Mouse (Mus musculus) layer of hippocampus, postnatal 14 days (tissue): ENCODE results near the gene Hpcal1. TPM values are rescaled to one million over a fixed set of nuclear protein-coding genes. Genes with fewer than 3 reads are reported as not detected.

Source experiments
- DNase-seq, 2 experiments: peaks; one replicate each; pipeline ENCODE4 v3.0.0; 2021 to 2022; ENCODE audit warnings: low spot score in 2 of 2, mixed read lengths in 1 of 2
- long read RNA-seq, 2 experiments: library from polyadenylated mRNA; stranded (forward); transcript quantifications; one replicate each; pipeline ENCODE4 v2.0.0; 2021
- total RNA-seq, 2 experiments: library from RNA; stranded (reverse); gene quantifications; 2 replicates each; pipeline ENCODE4 v1.2.3; 2021

Hpcal1 gene
- total RNA-seq = 10 to 100 TPM; 41.1 to 45.4 TPM
- long read RNA-seq, experiment 1, transcript Hpcal1-201 (4 exons, 1,526 nt) = major isoform, 25 of 35 reads
- long read RNA-seq, experiment 1, partial matches to known transcripts = 2 of 35 reads
- long read RNA-seq, experiment 1, other reads (novel, unspliced or antisense) = 8 of 35 reads
- long read RNA-seq, experiment 2, transcript Hpcal1-201 (4 exons, 1,526 nt) = major isoform, 47 of 56 reads
- long read RNA-seq, experiment 2, partial matches to known transcripts = 1 of 56 reads
- long read RNA-seq, experiment 2, other reads (novel, unspliced or antisense) = 7 of 56 reads

DNA sequence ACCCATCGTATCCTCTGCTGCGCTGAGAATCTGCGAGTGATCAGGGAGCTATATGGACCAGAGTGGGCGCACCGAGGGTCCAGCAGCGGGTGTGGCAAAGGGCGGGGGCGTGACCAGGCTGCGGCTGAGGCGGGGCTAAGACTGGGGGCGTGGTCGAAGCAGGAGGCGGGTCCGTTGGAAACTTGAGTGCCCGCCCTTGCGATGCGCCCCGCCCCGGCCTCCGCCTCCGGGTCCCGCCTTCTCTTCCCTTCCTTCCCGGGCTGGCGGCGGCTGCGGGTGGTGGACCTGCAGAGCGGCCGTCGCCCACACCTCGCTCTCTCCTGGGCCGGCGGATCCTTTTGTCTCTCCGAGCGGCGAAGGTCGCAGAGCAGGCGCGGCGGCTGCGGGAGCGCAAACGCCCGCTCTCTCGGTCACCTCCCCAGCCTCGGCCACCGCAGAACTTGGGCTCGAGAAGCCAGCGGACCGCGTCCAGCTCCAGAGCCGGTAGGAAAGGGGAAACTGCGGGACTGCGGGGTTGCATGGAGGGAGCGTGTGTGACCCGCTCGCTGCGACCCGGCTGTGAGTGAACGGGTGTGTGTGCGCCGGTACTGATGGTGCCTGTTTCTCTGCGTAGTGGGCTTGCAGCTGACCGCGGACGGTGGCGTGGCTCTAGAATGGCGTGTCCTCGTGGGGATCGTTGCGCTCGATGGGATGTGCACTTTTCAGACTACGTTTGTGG is at the start of gene Hpcal1:
Gene Hpcal1, plus strand, starts transcription at position 293 of the 718 bp plus-strand sequence.
- DNase-seq = peak; percentile 82 to 86

DNA sequence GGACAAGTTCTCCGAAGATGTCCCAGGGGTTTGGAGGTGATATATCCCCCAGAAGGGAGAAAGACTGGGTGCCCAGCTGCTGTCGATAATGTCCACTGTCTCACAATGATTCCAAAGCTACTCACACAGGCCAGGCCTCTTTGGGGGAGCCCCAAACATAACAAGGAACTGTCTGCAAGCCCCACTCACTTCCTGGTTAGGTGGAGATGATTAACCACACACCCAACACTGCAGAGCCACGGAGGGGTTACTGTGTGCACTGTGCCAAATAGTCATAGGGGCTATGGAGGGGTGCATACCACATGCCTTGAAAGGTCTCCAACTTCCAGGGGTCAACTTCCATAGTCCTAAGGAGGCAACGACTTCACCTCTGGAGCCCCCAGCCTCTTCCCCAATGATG is 49.4 kb upstream of the Hpcal1 start:
- no peak for DNase-seq

GRCm38 (mm10) chr12:17644385-17645222 is 46.1 kb upstream of the Hpcal1 start:
- DNase-seq = no peak

GRCm38 (mm10) chr12:17646457-17646856 is 44.2 kb upstream of the Hpcal1 start:
- DNase-seq = no peak

DNA sequence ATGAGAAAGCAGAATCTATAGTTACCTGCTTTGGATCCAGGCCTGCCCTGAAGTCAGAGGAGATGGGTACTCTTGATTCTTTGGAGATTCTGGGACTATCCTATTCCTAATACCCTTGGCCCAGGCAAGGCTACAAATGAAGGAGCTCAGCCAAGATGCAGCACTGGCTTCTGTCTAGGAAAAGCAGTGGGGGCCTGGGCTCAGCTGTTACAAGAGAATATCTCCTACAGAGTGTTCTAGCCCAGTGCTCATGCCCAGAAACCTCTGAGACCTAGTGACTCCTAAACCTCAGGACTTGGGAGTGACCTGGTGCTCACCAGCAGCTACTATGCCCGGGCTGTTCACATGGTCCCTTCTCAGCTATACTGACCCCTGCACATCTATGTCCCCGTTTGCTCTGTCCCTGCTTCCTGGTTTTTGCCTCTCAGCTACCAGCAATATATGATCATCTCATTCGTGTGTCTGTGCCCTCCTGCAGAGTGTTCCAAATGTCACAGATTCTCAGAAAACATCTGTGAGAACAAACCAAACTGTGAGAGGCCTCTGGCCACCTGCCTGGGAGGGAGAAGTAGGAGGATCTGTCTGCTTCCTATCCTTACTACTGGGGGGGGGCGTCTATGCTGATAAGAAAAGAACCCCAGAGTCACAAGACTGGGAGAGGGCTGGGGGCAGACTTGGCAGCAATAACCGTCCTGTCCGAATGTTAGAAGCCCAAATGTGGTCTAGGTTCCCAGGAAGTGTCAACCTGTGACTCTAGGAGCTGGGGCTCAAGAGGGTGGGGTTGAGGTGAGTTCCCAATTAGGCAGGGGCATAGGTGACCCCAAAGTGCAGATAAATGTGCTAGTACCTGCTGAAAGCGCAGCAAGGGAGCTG is 39.2 kb upstream of the Hpcal1 start:
- no peak for DNase-seq

DNA sequence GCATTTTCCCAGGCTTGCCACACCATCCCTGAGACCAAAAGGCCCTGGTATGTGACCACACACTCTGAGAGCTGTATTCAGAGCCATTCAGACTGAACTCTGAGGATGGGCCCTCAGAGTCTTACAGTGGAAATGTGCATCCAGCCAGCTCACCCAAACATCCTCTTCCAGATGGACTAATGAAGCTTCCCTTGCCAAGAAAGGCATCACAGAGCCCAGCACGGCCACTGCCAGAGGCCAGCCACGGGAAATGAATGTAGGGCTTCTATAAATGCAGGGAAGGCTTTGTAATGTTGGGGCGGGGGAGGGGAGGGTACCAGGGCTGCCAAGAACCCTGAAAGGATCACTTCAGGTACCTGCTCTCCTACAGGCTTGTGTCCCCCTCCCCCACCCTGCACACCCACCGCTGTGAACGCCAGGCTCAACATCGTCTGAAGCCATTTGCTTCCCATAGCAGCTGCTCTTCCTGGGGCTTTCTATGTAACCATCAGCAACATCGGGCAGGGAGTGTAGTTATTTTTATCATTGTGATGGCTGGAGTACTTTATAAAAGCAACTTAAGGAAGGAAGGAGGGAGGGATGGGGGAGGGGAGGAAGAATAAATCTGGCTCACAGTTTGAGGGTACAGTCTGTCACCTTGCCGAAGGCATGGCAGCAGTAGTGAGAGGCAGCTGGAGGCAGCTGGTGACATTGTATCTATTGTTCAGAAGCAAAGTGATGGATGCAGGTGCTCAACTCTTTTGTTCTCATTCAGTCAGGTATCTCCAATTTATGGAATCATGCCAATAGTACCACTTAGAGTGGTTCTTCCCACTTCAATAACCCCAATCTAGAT is 38.2 kb upstream of the Hpcal1 start:
- DNase-seq = no peak

DNA sequence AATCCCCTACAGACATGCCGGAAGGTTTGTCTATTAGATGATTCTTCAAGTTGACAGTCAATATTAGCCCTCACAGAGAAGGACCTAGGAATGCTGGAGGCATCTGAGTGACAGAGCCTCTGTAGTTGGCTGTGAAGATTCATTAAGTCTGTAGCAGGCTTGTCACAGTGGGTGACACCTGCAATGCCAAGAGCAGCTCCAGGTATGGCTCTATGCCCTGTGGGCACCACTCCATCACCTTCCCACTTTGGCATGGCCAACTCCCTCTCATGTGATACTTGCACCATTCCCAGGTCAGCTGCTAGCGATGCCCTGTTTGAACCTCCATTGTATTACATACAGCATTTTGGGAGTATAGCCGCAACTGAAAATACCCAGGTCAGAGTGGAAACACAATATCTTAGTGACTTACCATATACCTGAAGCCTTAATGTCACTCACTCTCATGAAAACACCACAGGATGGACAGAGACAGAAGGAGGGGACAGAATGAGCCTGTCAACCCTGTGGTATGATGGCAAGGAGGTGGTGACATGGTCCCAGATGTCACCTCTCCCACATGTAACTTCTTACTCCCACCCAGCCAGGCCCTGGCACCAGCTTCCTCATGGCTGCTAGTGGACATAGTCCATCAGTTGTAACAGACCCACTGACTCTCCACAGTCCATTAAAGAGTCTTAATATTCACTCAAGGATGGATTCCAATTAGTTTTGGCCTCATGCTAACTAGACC is 37.4 kb upstream of the Hpcal1 start:
- no peak for DNase-seq

GRCm38 (mm10) chr12:17657561-17658195 is 33.0 kb upstream of the Hpcal1 start:
- no peak for DNase-seq

DNA sequence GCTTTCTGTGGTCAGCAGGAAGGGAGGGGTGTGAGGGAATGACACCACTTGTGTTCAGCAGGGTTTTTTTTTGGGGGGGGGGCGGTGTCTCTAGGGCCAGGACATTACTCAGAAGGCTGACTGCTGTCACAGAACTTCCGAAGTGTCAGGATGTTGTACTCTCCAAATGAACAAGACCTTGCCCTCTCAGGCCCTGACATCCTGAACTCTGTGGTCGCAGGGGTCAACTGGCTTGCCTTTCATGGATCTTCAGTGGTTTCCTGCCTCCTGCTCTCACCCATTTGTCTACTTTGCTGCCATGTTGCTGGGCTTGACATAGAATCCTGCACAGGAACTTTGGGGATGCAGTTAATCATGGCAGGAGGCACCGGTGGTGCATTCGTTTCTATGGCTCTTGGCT is 32.1 kb upstream of the Hpcal1 start:
- DNase-seq = no peak

DNA sequence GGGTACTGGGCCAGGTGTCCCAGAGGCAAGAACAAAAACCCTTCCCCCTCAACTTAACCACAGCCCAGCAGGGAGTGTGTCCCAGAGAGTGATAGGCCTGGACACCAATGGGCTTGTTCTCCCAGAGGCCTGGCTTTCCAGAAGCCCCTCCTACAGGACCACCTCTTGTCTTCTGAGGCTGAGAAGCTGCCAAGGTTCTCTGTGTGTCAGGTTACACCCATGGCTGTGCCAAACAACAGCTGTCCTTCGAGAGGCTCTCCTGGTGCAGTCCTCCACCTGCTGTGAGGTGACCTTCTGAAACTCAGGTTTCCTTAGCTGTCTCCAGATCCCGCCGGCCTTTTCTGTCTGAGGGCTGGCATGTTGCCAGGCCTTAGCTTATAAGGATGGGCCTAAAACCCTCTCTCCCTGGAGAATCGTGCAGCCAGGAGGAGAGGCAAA is 29.2 kb upstream of the Hpcal1 start:
- no peak for DNase-seq

DNA sequence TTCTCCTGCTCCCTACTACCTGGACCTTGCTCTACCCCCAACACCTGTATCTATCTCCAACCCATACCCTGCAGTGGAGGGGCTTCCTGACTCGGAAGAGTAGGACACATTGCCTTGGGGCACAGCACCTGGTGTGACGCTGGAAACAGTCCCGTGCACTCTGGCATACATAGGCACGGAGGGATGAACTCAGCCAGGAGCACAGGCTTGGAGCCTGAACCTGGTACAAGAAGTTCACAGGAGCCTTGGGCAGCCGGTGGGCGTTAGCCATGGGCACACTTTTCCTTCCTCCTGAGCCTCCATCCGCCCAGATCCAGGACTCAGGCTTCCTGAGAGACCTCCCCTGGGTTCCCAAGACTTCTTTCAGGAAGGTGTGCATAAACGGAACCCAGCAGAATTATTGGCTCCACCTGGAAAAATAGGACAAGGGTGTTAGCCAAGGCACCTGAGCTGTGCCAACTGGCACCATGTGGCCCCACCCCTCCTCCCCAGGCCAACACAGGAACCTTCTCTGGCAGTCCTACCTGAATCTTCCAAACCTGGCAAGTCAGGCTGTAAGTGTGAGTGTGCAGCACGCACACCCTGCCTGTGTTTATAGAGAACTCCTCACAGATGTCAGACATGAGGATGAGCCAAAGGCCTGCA is 26.5 kb upstream of the Hpcal1 start:
- no peak for DNase-seq

- DNase-seq = no peak
Observed at GRCm38 (mm10) chr12:17665906-17666326, 24.7 kb upstream of the Hpcal1 start.

GRCm38 (mm10) chr12:17666616-17667015 is 24.0 kb upstream of the Hpcal1 start:
- DNase-seq = no peak

DNA sequence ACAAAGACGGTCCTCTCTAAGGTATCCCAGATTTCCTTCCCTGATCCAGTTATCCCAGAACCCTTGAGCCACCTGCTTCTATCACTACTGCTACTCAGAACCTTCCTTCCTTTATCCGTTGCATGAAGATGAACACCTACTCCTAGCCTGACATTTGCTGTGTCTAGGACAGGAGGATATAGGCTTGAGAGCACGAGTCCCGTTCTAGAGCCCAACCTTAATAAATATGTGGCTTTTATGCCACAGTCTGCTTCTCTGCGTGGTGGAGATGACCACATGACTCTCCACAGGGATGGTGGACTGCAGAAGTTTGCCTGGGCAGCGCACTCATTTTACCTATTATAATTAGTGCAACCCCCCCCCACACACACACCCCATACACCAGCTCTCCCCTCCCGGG is 16.9 kb upstream of the Hpcal1 start:
- no peak for DNase-seq

GRCm38 (mm10) chr12:17674182-17674812 is 16.4 kb upstream of the Hpcal1 start:
- no peak for DNase-seq

DNA sequence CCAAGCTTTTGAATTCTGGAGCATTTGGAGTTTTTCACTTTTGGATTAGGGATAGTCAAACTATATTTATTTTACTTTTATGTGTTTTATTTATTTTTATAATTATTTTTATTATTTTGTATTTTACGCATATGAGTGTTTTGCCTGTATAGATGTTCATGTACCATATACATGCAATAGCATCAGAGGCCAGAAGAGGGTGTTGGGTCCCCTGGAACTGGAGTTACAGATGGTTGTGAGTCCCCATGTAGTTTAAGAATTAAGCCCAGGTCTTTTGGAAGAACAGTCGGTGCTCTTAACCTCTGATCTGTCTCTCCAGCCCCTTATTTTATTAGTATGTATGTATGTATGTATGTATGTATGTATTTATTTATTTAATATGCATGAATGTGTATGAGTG is 12.9 kb upstream of the Hpcal1 start:
- DNase-seq = no peak

- no peak for DNase-seq
Observed at GRCm38 (mm10) chr12:17679571-17679970, 11.1 kb upstream of the Hpcal1 start.

DNA sequence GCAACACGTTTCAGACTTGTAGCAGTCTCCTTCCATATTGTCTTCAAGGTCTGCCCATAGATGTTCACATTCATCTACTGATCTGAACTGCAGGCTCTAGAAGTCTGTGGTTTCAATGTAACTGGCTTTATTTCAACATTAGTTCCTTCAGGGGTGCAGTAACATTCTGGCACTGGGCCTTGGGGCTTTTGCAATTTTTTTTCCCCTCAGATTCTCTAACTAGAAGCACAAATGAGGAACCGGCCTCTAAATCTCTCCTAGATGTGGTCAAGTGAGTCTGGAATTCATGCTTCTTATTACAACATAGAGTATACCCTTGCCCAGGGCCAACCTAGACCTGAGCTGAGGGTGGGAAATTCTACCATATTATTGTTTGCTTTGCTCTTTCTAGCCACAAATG is 8.5 kb upstream of the Hpcal1 start:
- DNase-seq = no peak
